Mouse (Mus musculus) stomach, embryonic 16.5 days (tissue): ENCODE measurements at regions not wholly inside any gene's neighbourhood (a gene's known extent, or its start where the extent isn't known, plus 50 kb on each side); places are given as distances from the start of the nearest gene placed in this dataset.

ENCODE experiments used
- ATAC-seq: fragments of 200-750 bp; cut with Nextera tagmentation; 2 replicates; pipeline ENCODE4 v1.8.0; 2017; ENCODE audit warnings: moderate number of reproducible peaks, moderate TSS enrichment; ENCODE audit not compliant: insufficient read depth, low FRiP score
- H3K27ac ChIP-seq: fragments of 300-500 bp; sonication (generic); 2 replicates; pipeline ENCODE4 v1.5.1; 2014; ENCODE audit warnings: low read length
- H3K27me3 ChIP-seq: fragments of 300-500 bp; sonication (generic); 2 replicates; pipeline ENCODE4 v1.6.1; 2014; ENCODE audit warnings: low read length, control low read depth, mixed read lengths; ENCODE audit not compliant: control insufficient read depth, insufficient read depth
- H3K36me3 ChIP-seq: fragments of 300-500 bp; sonication (generic); 2 replicates; pipeline ENCODE4 v1.6.1; 2014; ENCODE audit warnings: low read length; ENCODE audit not compliant: control insufficient read depth, insufficient read depth
- H3K4me1 ChIP-seq: fragments of 300-500 bp; sonication (generic); 2 replicates; pipeline ENCODE4 v1.6.1; 2014; ENCODE audit warnings: low read length, control low read depth, mixed read lengths; ENCODE audit not compliant: control insufficient read depth, insufficient read depth
- H3K4me2 ChIP-seq: fragments of 300-500 bp; sonication (generic); 2 replicates; pipeline ENCODE4 v1.6.1; 2014; ENCODE audit warnings: low read depth, low read length, mixed read lengths
- H3K4me3 ChIP-seq: fragments of 300-500 bp; sonication (generic); replicated peaks from 2 replicates; pipeline ENCODE4 v1.5.1; 2014; ENCODE audit warnings: mild to moderate bottlenecking, low read length
- H3K9ac ChIP-seq: fragments of 300-500 bp; sonication (generic); 2 replicates; pipeline ENCODE4 v1.6.1; 2014; ENCODE audit warnings: low read length
- H3K9me3 ChIP-seq: fragments of 300-500 bp; sonication (generic); replicated peaks from 2 replicates; pipeline ENCODE4 v1.6.1; 2016; ENCODE audit warnings: low read length, control low read depth; ENCODE audit not compliant: control insufficient read depth
- WGBS: fragments of 180-500 bp; shearing (Covaris S2); extraction: QIAGEN DNeasy Blood & Tissue Kit; methylation state at CpG from one replicate; pipeline ENCODE4 v1.1.7; 2014; 5-methylcytosine and 5-hydroxymethylcytosine counted together

DNA sequence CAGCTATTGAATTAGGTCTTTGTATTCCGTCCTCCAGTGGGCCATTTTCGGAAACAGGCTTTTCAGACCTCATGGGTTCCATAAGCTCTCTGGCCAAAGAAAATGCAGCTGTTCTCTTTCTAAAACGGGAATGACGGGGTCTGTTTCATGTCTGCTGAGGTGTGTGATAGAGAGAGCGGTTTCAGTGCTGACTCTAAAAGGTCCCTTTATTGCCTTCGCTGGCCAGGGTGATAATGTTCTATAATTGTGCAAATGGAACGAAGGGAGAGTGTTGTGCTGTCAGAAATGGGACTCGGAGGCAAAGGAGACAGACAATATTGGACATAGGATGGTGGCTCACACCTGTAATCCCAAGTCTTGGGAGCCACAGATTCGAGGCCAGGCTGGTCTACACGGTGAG lies 53.5 kb upstream of the Osbpl8 start:
- H3K9ac ChIP-seq, result no peak overlapping the region
- WGBS, result 62% methylated on average over 10 of the region's 10 CpGs
- no peaks in the 10 kb centered on the region for H3K9me3 ChIP-seq
- H3K4me2 ChIP-seq, result no peak overlapping the region
- no peaks in the 10 kb centered on the region for H3K4me1 ChIP-seq
- no peak overlapping the region for H3K27ac ChIP-seq
- ATAC-seq, result no peak; the same call in 1 of the 2 replicates
- H3K27me3 ChIP-seq, result no peaks in the 10 kb centered on the region
- H3K4me3 ChIP-seq, result no peak overlapping the region
- H3K36me3 ChIP-seq, result no peaks in the 10 kb centered on the region

DNA sequence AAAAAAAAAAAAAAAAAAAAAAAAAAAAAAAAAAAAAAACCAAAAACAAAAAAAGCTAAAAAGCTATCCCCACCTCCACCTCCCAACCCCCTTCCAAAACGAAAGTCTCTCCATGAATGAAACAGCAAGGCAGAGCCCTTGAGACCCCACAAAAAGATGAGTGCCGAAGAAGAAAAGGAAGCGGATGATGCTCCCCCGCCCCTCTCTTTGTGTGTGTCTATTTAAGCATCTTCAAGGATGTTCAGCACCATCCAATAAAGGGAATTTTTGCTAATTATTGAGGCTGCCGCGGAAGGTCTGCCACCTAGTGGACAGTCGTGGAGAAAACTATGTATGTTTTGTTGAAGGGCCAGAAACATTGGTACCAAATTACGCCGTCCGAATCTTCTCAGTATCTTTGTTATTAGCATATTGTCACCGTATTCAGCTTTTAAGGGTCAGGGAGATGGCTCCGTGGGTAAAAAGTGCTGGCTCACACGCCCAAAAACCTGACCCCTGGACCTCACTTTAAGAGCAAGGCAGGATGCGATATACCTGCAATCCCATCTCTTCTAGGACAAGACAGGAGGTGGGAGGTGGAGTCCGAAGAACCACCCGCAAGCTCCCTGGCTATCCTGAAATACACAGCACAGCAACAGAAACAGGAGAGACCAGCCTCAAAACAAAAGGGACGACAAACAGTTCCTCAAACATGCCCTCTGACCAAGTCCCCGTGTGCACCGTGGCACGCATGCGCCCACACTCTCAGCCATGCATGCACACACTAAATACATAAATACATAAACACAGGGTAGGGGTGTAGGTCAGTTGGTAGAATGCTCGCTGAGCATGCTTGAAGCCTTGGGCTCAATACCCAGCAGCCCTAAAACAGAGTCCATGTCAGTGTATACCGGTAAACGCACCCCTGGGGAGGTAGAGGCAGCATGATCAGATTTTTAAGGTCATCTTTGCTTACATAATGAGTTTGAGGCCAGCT lies 55.6 kb upstream of the Osbpl8 start:
- no peak for ATAC-seq

DNA sequence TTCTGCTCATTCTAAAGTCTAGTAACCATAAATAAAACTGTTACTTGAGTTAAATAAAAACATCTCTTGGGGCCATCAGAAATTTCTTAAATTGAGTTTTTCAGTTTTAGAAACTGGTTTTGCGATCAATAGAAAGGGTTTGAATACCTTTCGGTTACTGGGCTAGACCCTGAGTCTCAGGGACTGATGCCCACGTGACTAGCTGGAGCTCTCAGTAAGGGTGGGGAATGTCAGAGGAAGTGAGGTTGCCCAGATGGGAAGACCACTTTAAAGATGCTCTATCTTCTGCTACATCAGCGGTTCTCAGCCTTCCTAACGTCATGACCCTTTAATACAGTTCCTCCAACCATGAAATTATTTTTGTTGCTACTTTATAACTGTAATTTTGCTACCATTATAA lies 56.7 kb upstream of the Osbpl8 start:
- H3K9me3 ChIP-seq, result no peaks in the 10 kb centered on the region
- no peaks in the 10 kb centered on the region for H3K4me1 ChIP-seq
- no peak overlapping the region for H3K27ac ChIP-seq
- 75% methylated on average over 5 of the region's 5 CpGs for WGBS
- no peak overlapping the region for H3K4me2 ChIP-seq
- H3K27me3 ChIP-seq, result no peaks in the 10 kb centered on the region
- no peaks in the 10 kb centered on the region for H3K36me3 ChIP-seq
- no peak overlapping the region for H3K9ac ChIP-seq
- no peak overlapping the region for H3K4me3 ChIP-seq
- no peak for ATAC-seq

More for the DNA sequence above, 55.6 kb upstream of the Osbpl8 start:
- H3K27me3 ChIP-seq, result no peaks in the 10 kb centered on the region
- H3K4me3 ChIP-seq, result peak overlapping the region; percentile 18
- WGBS, result 46% methylated on average over 24 of the region's 24 CpGs
- H3K9me3 ChIP-seq, result no peaks in the 10 kb centered on the region
- no peaks in the 10 kb centered on the region for H3K36me3 ChIP-seq
- H3K4me2 ChIP-seq, result peak overlapping the region; percentile 40
- H3K27ac ChIP-seq, result no peak overlapping the region
- no peaks in the 10 kb centered on the region for H3K4me1 ChIP-seq
- H3K9ac ChIP-seq, result no peak overlapping the region

DNA sequence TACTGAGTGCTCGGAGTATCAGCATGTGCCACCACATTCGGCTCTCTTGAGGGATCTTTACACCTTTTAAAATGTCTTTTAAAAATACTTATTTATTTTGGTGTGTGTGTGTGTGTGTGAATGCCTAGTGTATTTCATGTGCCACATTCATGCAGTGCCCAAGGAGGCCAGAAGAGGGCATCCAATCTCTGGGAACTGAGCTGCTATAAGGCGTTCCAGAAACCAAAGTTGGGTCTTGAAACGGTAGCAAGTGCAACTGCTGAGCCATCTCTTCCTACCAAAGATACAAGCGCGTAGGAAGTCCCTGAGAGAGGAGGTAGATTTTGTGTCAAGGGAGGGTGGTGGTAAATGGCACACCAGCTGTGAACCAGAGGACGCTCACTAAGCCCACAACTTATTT lies 57.2 kb upstream of the Osbpl8 start:
- no peak for ATAC-seq
- no peaks in the 10 kb centered on the region for H3K4me1 ChIP-seq
- H3K27me3 ChIP-seq, result no peaks in the 10 kb centered on the region
- no peak overlapping the region for H3K4me2 ChIP-seq
- H3K9ac ChIP-seq, result no peak overlapping the region
- no peaks in the 10 kb centered on the region for H3K9me3 ChIP-seq
- H3K4me3 ChIP-seq, result no peak overlapping the region
- H3K27ac ChIP-seq, result no peak overlapping the region
- WGBS, result 64% methylated on average over 7 of the region's 7 CpGs
- no peaks in the 10 kb centered on the region for H3K36me3 ChIP-seq

DNA sequence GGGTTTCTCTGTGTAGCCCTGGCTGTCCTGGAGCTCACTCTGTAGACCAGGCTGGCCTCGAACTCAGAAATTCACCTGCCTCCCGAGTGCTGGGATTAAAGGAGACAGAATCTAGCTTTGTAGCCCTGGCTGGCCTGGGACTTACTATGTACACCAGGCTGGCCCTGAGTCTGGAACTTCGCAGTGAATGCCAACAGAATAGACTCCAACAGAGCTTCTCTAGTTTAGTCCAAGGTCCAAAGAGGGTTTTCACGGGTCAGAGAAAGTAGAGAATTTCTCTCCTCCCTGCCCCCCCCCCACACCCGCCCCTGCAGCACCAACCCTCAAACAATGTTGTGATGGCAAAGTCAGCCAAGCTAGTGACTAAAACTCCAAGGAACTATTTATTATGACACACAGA lies 58.1 kb upstream of the Osbpl8 start:
- 81% methylated on average over 5 of the region's 5 CpGs for WGBS
- Histone ChIP-seq H3K4me2 (no peak overlapping the region), H3K4me3 (no peak overlapping the region), H3K27me3 (no peaks in the 10 kb centered on the region), H3K4me1 (no peaks in the 10 kb centered on the region), H3K27ac (no peak overlapping the region), H3K36me3 (no peaks in the 10 kb centered on the region), H3K9ac (no peak overlapping the region), H3K9me3 (no peaks in the 10 kb centered on the region)
- ATAC-seq, result no peak

DNA sequence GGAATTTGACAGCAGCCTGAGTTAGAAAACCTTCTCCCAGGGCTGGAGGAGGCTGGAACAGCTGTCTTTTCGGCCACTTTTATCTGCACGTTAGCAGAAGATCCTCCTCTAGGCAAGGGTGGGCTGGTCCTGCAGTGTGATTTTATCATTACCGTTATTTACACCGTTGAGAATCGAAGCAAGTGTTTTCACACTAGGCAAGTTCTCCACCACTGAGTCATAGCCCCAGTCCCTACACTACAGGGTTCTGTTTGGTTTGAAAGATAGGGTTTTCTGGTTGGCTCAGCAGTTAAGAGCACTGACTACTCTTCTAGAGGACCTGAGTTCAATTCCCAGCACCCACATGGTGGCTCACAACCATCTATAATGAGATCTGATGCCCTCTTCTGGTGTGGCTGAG lies 58.9 kb upstream of the Osbpl8 start:
- Histone ChIP-seq H3K4me2 (no peak overlapping the region), H3K27ac (no peak overlapping the region), H3K4me1 (no peaks in the 10 kb centered on the region), H3K9me3 (no peaks in the 10 kb centered on the region), H3K36me3 (no peaks in the 10 kb centered on the region), H3K9ac (no peak overlapping the region), H3K4me3 (no peak overlapping the region), H3K27me3 (no peaks in the 10 kb centered on the region)
- WGBS, result 90% methylated on average over 5 of the region's 5 CpGs
- ATAC-seq, result no peak

DNA sequence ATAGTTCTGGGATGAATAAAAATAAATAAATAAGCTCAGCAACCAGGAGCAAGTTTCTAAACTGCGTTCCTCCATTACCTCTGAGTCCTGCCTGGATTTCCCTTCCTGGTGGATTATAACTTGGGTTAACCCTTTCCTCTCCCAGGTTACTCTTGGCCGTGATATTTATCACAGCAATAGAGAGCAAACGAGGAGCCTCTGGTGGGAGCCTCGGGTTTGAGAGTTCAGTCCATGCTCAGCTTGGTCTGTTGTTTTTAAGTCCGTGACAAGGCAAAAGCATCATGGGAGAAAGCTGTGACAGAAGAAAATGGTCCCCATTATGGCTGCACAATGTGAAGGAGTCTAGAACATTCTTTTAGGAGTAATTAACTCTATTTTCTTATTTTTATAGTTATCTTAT lies 61.0 kb upstream of the Osbpl8 start:
- no peak for ATAC-seq
- Histone ChIP-seq H3K4me1 (peaks cover 4% of the 10 kb centered on the region; the same call in 1 of the 2 replicates), H3K27ac (no peak overlapping the region), H3K36me3 (no peaks in the 10 kb centered on the region), H3K4me3 (no peak overlapping the region), H3K9me3 (no peaks in the 10 kb centered on the region), H3K9ac (no peak overlapping the region), H3K27me3 (no peaks in the 10 kb centered on the region), H3K4me2 (no peak overlapping the region)
- 64% methylated on average over 5 of the region's 5 CpGs for WGBS

DNA sequence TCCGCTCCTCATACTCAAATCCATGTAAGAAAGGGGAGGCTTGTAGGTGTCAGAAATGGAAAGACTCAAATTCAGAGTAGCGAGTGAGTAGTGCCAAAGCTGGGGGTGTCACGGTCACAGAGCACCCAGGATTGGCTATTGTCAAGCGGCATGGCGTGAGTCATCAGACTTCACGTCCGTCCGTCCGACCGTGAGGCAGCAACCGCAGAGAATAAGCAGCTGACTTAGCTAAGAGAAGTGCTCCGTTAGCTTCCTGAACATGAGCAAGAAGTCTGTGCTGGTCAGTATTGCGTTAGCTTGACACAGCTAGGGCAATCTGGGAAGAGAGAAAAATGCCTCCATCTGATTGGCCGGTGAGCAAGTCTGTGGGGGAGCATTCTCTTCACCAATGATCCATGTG lies 61.5 kb upstream of the Osbpl8 start:
- Histone ChIP-seq H3K36me3 (no peaks in the 10 kb centered on the region), H3K4me3 (no peak overlapping the region), H3K27me3 (no peaks in the 10 kb centered on the region), H3K4me1 (peaks cover 4% of the 10 kb centered on the region; the same call in 1 of the 2 replicates), H3K9me3 (no peaks in the 10 kb centered on the region), H3K9ac (no peak overlapping the region), H3K27ac (no peak overlapping the region), H3K4me2 (no peak overlapping the region; the same call in 1 of the 2 replicates)
- WGBS, result 78% methylated on average over 14 of the region's 14 CpGs
- no peak for ATAC-seq

DNA sequence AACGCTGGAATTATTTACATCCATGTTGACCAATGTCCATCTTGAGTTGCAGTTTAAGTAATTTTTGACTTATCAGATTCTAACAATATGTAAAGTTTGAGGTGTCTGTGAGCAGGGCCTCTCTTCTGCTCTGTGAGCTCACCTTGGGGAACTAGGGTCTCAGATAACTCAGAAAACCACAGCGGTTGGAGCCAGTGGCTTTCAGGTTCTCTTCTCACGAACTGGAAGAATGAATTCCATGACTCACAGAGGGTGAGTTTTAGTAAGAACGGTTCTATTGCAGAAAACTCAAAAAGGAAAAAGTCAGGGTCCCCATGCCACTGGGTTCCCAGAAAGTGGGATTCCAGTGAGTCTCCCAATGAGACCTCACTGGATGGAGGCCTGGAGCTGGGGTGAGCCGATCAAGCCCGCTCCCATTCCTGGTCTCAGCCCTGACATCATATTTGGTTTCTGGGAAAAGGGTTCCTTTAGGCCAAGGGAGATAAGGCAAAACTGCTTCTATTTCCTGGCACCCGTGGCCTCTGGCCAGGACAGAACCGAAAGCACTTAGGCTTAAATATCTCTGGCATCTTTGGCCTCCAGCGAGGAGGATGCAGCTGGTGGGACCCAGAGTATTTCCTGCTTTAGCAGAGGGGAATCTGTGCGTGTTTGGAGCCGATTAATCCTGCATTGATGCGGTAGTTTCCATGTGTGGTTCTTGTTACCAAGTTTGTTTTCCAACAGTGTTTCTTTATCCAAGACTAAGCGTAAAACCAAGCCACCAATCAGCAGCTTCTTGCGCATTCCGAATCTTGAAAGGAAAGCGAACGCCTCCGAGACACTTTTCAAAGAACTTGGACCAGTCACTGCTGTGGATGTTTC lies 62.4 kb upstream of the Osbpl8 start:
- no peaks in the 10 kb centered on the region for H3K27me3 ChIP-seq
- no peak overlapping the region; the same call in 1 of the 2 replicates for H3K4me2 ChIP-seq
- no peak overlapping the region for H3K27ac ChIP-seq
- H3K9me3 ChIP-seq, result no peaks in the 10 kb centered on the region
- 67% methylated on average over 18 of the region's 18 CpGs for WGBS
- no peak for ATAC-seq
- peaks cover 4% of the 10 kb centered on the region; the same call in 1 of the 2 replicates for H3K4me1 ChIP-seq
- no peaks in the 10 kb centered on the region for H3K36me3 ChIP-seq
- no peak overlapping the region for H3K4me3 ChIP-seq
- H3K9ac ChIP-seq, result no peak overlapping the region
